Mouse (Mus musculus): ENCODE measurements around the gene Gm13287.
"Not testable (repeated sequence)": the region's sequence is repeated elsewhere in the genome, so short reads cannot be mapped to it uniquely, and the experiment has no call there.

The Gm13287 gene

GRCm38 (mm10) chr4:88802954-88803353 is at the start of gene Gm13287:
Gm13287 (plus strand) TSS chr4:88803254.
- DNase-seq, result not testable (repeated sequence)

- DNase-seq, result peak; percentile 75 to 77
Observed at GRCm38 (mm10) chr4:88754818-88755340, 48.2 kb upstream of the Gm13287 start, which contains the start of gene Gm13271. Gm13271 (plus strand) TSS chr4:88754868.

GRCm38 (mm10) chr4:88756581-88757513 is 46.2 kb upstream of the Gm13287 start:
- not testable (repeated sequence) for DNase-seq

- DNase-seq, result peak; percentile 91
Observed at GRCm38 (mm10) chr4:88757628-88758031, 45.4 kb upstream of the Gm13287 start.

- DNase-seq, result not testable (repeated sequence)
Observed at GRCm38 (mm10) chr4:88758751-88759150, 44.3 kb upstream of the Gm13287 start.

- peak; percentile 50 for DNase-seq
Observed at GRCm38 (mm10) chr4:88759610-88760268, 43.3 kb upstream of the Gm13287 start, which contains the start of gene Gm13283. Gm13283 (plus strand) TSS chr4:88760119.

- DNase-seq, result peak; percentile 86 to 93
Observed at GRCm38 (mm10) chr4:88760431-88760830, 42.6 kb upstream of the Gm13287 start.

- peak; percentile 75 to 78 for DNase-seq
Observed at GRCm38 (mm10) chr4:88761776-88762175, 41.3 kb upstream of the Gm13287 start.

GRCm38 (mm10) chr4:88762341-88762740 is 40.7 kb upstream of the Gm13287 start:
- DNase-seq, result peak in 1 of 2 experiments; percentile 27

- peak; percentile 66 to 88 for DNase-seq
Observed at GRCm38 (mm10) chr4:88763384-88764018, 39.6 kb upstream of the Gm13287 start.

- not testable (repeated sequence) for DNase-seq
Observed at GRCm38 (mm10) chr4:88773534-88773933, 29.5 kb upstream of the Gm13287 start, which contains the start of gene Gm13290. Gm13290 (plus strand) TSS chr4:88773834.

- not testable (repeated sequence) for DNase-seq
Observed at GRCm38 (mm10) chr4:88776622-88777021, 26.4 kb upstream of the Gm13287 start, which contains the start of gene Gm13289. Gm13289 (plus strand) TSS chr4:88776922.

GRCm38 (mm10) chr4:88779550-88779949 is 23.5 kb upstream of the Gm13287 start, which contains the start of gene Gm13272:
Gm13272 (plus strand) TSS chr4:88779850.
- DNase-seq, result not testable (repeated sequence)

- DNase-seq, result not testable (repeated sequence)
Observed at GRCm38 (mm10) chr4:88780320-88780719, 22.7 kb upstream of the Gm13287 start.

- DNase-seq, result not testable (repeated sequence)
Observed at GRCm38 (mm10) chr4:88781831-88782230, 21.2 kb upstream of the Gm13287 start, which contains the start of gene Ifnz. Ifnz (plus strand) TSS chr4:88782131.

- DNase-seq, result peak; percentile 39 to 74
Observed at GRCm38 (mm10) chr4:88782335-88782734, 20.7 kb upstream of the Gm13287 start.

- not testable (repeated sequence) for DNase-seq
Observed at GRCm38 (mm10) chr4:88785409-88785808, 17.6 kb upstream of the Gm13287 start, which contains the start of gene Gm13276. Gm13276 (plus strand) TSS chr4:88785709.

- peak; percentile 82 to 88 for DNase-seq
Observed at GRCm38 (mm10) chr4:88788402-88788801, 14.7 kb upstream of the Gm13287 start, which contains the start of gene Gm13277. Gm13277 (plus strand) TSS chr4:88788632.

GRCm38 (mm10) chr4:88791250-88791649 is 11.8 kb upstream of the Gm13287 start, which contains the start of gene Gm13278:
Gm13278 (plus strand) TSS chr4:88791550.
- not testable (repeated sequence) for DNase-seq

- peak; percentile 77 to 81 for DNase-seq
Observed at GRCm38 (mm10) chr4:88793936-88794675, 8.9 kb upstream of the Gm13287 start, which contains the start of gene Gm13275. Gm13275 (plus strand) TSS chr4:88794487.

GRCm38 (mm10) chr4:88797097-88797496 is 6.0 kb upstream of the Gm13287 start, which contains the start of gene Gm13279:
Gm13279 (plus strand) TSS chr4:88797397.
- not testable (repeated sequence) for DNase-seq

Data from lung, postnatal 4 days (tissue).